Mouse (Mus musculus): Measurements from ENCODE around the gene Phf5a.

Gene Phf5a

DNA sequence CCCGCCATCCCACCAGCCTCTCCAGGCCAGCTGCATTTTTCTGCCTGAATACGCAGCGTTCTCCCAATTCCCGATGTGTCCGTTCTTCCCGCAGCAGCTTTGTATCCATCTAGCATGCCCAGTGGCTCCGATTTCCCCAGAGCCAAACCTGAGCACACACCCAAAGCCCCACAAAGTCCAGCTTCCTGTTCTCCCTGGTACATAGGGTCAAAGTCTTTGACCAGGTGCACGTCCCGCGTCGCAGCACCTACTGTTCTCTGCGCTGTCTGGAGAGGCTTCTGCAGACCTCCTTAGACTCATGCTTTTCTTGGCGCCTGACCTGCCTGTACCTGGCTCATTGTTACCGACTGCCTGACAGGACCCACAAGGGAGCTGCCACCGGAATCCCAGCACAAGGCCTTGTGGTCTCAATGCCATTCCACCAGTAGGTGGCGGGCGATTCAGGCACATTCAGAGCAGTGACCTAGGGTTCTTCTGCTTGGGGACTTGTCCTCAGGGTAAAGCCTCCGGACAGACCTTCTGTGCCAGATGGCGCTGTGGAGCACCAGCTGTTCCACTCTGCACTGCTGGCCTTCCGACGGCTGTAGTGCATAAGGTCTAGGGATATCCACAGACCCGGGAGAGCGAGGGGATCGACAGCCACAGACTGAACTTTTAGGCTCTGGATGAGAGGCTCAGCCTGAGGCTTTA lies 40.4 kb downstream of the Phf5a start:
- peak; percentile 83 for DNase-seq (ENCODE audit: extremely low read depth, insufficient read length, low spot score)

DNA sequence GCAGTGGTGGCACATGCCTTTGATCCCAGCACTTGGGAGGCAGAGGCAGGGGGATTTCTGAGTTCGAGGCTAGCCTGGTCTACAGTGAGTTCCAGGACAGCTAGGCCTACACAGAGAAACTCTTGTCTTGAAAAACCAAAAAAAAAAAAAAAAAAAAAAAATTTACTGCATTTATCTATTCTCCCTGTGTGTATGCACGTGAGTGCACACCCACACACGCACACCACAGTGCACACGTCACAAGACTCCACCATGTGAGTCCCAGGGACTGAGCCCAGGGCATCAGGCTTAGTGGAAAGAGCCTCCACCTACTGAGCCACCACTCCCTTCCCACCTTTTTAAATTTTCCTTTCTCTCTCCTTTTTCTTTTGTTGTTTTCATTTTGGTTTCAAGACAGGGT lies 41.2 kb downstream of the Phf5a start:
- DNase-seq (ENCODE audit: extremely low read depth, insufficient read length, low spot score): no peak

DNA sequence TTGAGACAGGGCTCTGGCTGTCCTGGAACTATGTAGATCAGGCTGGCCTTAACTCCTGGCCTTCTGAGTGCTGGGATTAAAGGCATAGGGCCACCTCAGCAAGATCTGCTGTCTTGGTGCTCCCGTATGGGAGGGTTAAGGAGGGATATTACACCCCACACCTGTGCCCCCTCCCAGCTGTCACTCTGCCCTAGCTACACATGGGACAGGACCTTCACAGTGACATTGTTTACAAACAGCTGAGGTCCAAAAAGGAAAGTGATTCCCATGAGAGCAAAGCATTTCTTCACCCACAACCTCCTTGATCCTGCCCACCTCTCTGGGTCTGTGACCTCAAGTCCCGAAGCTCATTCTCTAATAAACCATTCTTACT lies 42.5 kb downstream of the Phf5a start:
- no peak for DNase-seq (ENCODE audit: extremely low read depth, insufficient read length, low spot score)

DNA sequence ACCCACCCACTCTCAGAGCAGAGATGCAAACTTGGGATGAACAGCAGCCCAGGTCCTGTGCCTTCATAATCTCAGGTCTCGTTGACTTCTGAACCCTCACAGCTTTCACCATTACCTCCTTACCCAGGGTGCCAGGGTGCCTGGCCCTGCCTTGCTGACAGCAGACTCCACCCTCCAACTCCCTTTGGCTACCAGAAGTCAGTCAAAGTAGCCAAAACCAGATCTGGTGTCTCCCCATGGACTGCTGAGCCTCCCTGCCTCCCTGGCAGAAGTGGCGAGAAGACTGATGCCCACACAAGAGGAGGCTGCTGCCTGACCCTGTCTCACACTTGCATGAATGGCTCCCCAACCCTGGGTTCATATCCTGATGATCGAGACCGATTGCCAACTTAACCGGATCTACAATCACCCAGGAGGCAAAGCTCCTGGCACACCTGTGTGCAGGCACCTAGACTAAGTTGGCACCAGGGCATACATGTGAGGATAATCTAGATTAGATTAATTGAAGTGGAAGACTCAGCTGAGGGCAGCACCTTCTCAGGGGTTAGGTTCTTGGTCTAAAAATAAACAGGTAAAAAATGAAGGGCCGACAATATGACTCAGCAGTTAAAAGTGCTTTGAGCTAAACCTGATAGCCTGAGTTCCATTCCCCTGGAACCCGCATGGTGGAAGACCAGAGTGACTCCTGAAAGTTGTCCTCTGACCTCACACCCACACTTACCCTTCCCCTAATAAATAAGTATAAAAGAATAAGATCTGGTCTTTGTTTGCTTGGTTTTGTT lies 43.1 kb downstream of the Phf5a start:
- DNase-seq (ENCODE audit: extremely low read depth, insufficient read length, low spot score): no peak

DNA sequence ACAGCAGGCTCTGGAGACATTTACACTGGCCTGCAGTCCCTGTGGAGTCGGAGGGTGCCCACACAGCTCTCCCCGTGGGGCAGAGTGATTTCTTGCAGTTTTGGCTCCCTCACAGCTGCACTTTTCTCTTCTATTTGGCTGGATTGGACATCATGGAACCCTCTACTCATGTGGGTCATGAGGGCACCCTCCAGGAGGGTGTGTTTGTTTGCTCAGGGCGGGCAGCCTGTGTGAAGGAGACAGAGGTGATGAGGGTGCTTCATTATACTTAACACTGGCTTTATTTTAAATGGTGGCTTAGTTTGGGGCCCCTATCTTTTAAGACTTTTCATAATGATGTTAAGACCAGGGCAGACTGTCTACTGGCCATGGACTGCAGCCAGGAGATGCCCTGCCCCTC lies 46.9 kb downstream of the Phf5a start:
- no peak for DNase-seq (ENCODE audit: extremely low read depth, insufficient read length, low spot score)

DNA sequence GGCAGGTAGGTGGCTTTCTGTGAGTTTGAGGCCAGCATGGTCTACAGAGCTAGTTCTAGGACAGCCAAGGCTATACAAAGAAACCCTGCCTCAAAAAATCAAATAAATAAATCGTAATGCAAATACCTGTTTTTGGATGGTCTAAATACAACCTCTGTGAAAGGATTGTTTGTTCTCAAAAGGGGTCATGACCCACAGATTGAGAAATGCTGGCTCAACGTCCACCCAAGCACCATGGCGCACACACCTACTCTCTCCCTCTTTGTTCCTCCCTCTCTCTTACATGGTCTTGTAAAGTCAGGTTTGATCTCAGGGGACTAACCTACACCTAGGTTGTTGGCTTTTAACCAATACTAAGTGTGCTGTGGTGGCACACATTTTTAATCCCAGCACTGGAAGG lies 49.1 kb downstream of the Phf5a start:
- no peak for DNase-seq (ENCODE audit: extremely low read depth, insufficient read length, low spot score)

DNA sequence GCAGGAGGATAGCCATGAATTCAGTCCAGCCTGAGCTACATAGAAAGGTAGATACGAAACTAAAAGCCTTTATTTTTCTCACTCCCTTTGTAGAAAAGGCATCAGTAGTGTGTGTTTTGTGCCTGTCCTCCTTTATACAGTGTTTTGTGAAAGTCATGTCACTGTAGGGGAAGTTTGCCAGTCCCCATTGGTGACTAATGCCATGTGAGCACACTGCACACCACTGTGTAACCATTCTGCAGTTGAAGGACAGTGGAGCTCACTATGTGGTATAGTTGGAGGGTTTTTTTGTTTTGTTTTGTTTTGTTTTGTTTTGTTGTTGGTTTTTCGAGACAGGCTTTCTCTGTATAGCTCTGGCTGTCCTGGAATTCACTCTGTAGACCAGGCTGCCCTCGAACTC lies 53.3 kb downstream of the Phf5a start:
- no peak for DNase-seq (ENCODE audit: extremely low read depth, insufficient read length, low spot score)

DNA sequence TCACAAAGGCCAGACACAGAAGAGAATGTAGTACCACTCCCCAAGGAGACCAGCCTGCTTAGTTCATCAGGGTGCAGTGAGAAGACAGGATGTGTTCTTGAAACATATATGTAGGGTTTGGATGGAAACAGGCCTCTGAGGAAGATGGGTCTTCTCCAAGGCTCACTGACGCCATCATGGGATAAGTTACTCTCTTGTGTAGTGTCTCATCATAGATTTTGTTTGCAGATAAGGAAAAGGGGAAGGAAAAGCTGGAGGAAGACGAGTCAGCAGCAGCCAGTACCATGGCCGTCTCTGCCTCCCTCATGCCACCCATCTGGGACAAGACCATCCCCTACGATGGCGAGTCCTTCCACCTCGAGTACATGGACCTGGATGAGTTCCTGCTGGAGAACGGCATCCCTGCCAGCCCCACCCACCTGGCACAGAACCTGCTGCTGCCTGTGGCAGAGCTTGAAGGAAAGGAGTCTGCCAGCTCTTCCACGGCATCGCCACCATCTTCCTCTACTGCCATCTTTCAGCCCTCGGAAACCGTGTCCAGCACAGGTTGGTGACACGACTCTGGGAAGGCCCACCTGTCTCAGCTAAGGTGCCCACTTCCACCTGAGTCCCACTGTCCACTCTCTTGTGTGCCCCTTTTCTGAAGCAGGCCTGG lies 56.9 kb downstream of the Phf5a start:
- DNase-seq (ENCODE audit: extremely low read depth, insufficient read length, low spot score): no peak

Data from 3134 (cell line).